Mouse (Mus musculus) forebrain, embryonic 10.5 days (tissue): ENCODE measurements around the gene Pepd. TPM values are rescaled to one million over a fixed set of nuclear protein-coding genes. Genes with fewer than 3 reads are reported as not detected.

Experiments
- DNase-seq: peaks from one replicate; pipeline ENCODE4 v3.0.0-alpha.2; 2017; ENCODE audit warnings: low spot score; ENCODE audit errors: extremely low spot score
- H3K27ac ChIP-seq: fragments of 300-500 bp; sonication (generic); 2 replicates; pipeline ENCODE4 v1.5.1; 2016; ENCODE audit warnings: mild to moderate bottlenecking
- H3K27me3 ChIP-seq: fragments of 300-500 bp; sonication (generic); 2 replicates; pipeline ENCODE4 v1.6.1; 2016; ENCODE audit warnings: mild to moderate bottlenecking; ENCODE audit not compliant: poor library complexity, severe bottlenecking
- H3K36me3 ChIP-seq: fragments of 300-500 bp; sonication (generic); replicated peaks from 2 replicates; pipeline ENCODE4 v1.6.1; 2016; ENCODE audit warnings: mild to moderate bottlenecking, moderate library complexity
- H3K4me1 ChIP-seq: fragments of 300-500 bp; sonication (generic); 2 replicates; pipeline ENCODE4 v1.6.1; 2016
- H3K4me3 ChIP-seq: fragments of 300-500 bp; sonication (generic); 2 replicates; pipeline ENCODE4 v1.5.1; 2016; ENCODE audit warnings: mild to moderate bottlenecking, moderate library complexity
- H3K9me3 ChIP-seq: fragments of 300-500 bp; sonication (generic); 2 replicates; pipeline ENCODE4 v1.6.1; 2016; ENCODE audit warnings: mild to moderate bottlenecking, moderate library complexity
- WGBS: fragments of 180-500 bp; shearing (Covaris S2); methylation state at CpG from one replicate; pipeline ENCODE4 v1.1.7; 2016; 5-methylcytosine and 5-hydroxymethylcytosine counted together
- polyA plus RNA-seq: library from polyadenylated mRNA; unstranded; fragments of >200 nt; fragmentation: Nextera tagmentation; extraction: Ambion mirVana; gene quantifications from 2 replicates; pipeline ENCODE4 v1.2.1, GENCODE M21; 2016

Pepd gene
- polyA plus RNA-seq, 1 experiment from 2014 or later = 78.5 TPM

GRCm38 (mm10) chr7:35026838-35027291, 114.7 kb downstream of the Pepd start:
- DNase-seq = peak; percentile 34
- H3K27me3 ChIP-seq = no peaks in the 10 kb centered on the region
- WGBS = 76% methylated on average over 3 of the region's 3 CpGs
- H3K27ac ChIP-seq = no peak overlapping the region
- no peaks in the 10 kb centered on the region for H3K9me3 ChIP-seq
- peaks cover 19% of the 10 kb centered on the region for H3K36me3 ChIP-seq
- no peak overlapping the region for H3K4me3 ChIP-seq
- no peaks in the 10 kb centered on the region for H3K4me1 ChIP-seq

- Histone ChIP-seq H3K27ac (no peak overlapping the region), H3K4me1 (no peaks in the 10 kb centered on the region), H3K27me3 (no peaks in the 10 kb centered on the region), H3K9me3 (no peaks in the 10 kb centered on the region), H3K36me3 (peaks cover 27% of the 10 kb centered on the region), H3K4me3 (no peak overlapping the region)
- 88% methylated on average over 9 of the region's 9 CpGs for WGBS
- DNase-seq = no peak
Measured at GRCm38 (mm10) chr7:35027801-35028420, 115.7 kb downstream of the Pepd start.

GRCm38 (mm10) chr7:35028559-35028958, 116.4 kb downstream of the Pepd start:
- peaks cover 32% of the 10 kb centered on the region for H3K36me3 ChIP-seq
- 92% methylated on average over 16 of the region's 16 CpGs for WGBS
- no peaks in the 10 kb centered on the region for H3K27me3 ChIP-seq

GRCm38 (mm10) chr7:35029228-35029627, 117.0 kb downstream of the Pepd start:
- DNase-seq = no peak
- Histone ChIP-seq H3K4me3 (no peak overlapping the region), H3K36me3 (peaks cover 33% of the 10 kb centered on the region), H3K27ac (no peak overlapping the region), H3K9me3 (no peaks in the 10 kb centered on the region), H3K4me1 (no peaks in the 10 kb centered on the region), H3K27me3 (no peaks in the 10 kb centered on the region)
- 86% methylated on average over 5 of the region's 5 CpGs for WGBS

More at GRCm38 (mm10) chr7:35028559-35028958, 116.4 kb downstream of the Pepd start:
- no peaks in the 10 kb centered on the region for H3K9me3 ChIP-seq
- no peak overlapping the region for H3K27ac ChIP-seq
- no peaks in the 10 kb centered on the region for H3K4me1 ChIP-seq
- H3K4me3 ChIP-seq = no peak overlapping the region
- no peak for DNase-seq

- H3K9me3 ChIP-seq = no peaks in the 10 kb centered on the region
- H3K36me3 ChIP-seq = peaks cover 37% of the 10 kb centered on the region
- H3K27ac ChIP-seq = no peak overlapping the region
- WGBS = 94% methylated on average over 3 of the region's 3 CpGs
- H3K4me3 ChIP-seq = no peak overlapping the region
- H3K4me1 ChIP-seq = no peaks in the 10 kb centered on the region
- no peaks in the 10 kb centered on the region for H3K27me3 ChIP-seq
- no peak for DNase-seq
Measured at GRCm38 (mm10) chr7:35029648-35030047, 117.5 kb downstream of the Pepd start.

- Histone ChIP-seq H3K4me1 (0 out of 2 replicates have a peak, but pooled peaks cover 4% of the 10 kb centered on the region), H3K27me3 (no peaks in the 10 kb centered on the region), H3K4me3 (no peak overlapping the region), H3K9me3 (no peaks in the 10 kb centered on the region), H3K27ac (no peak overlapping the region), H3K36me3 (peaks cover 46% of the 10 kb centered on the region)
- DNase-seq = no peak
- WGBS = 85% methylated on average over 6 of the region's 6 CpGs
Measured at GRCm38 (mm10) chr7:35030567-35030966, 118.4 kb downstream of the Pepd start.

- Histone ChIP-seq H3K27me3 (no peaks in the 10 kb centered on the region), H3K27ac (no peak overlapping the region), H3K9me3 (no peaks in the 10 kb centered on the region), H3K4me1 (peaks cover 12% of the 10 kb centered on the region), H3K36me3 (peaks cover 72% of the 10 kb centered on the region), H3K4me3 (no peak overlapping the region)
- WGBS = 62% methylated on average over 6 of the region's 6 CpGs
- DNase-seq = no peak
Measured at GRCm38 (mm10) chr7:35035141-35035553, 123.0 kb downstream of the Pepd start.

- Histone ChIP-seq H3K4me3 (no peak overlapping the region), H3K27ac (no peak overlapping the region), H3K9me3 (no peaks in the 10 kb centered on the region), H3K27me3 (no peaks in the 10 kb centered on the region), H3K4me1 (peaks cover 12% of the 10 kb centered on the region), H3K36me3 (peaks cover 74% of the 10 kb centered on the region)
- no peak for DNase-seq
- WGBS = 88% methylated on average over 4 of the region's 4 CpGs
Measured at GRCm38 (mm10) chr7:35035565-35035964, 123.4 kb downstream of the Pepd start.

GRCm38 (mm10) chr7:35036266-35036731, 124.1 kb downstream of the Pepd start:
- H3K27me3 ChIP-seq = no peaks in the 10 kb centered on the region
- H3K9me3 ChIP-seq = no peaks in the 10 kb centered on the region
- H3K27ac ChIP-seq = peak overlapping the region; percentile 3; the same call in 1 of the 2 replicates
- no peak for DNase-seq
- 69% methylated on average over 5 of the region's 5 CpGs for WGBS
- peaks cover 78% of the 10 kb centered on the region for H3K36me3 ChIP-seq
- H3K4me3 ChIP-seq = no peak overlapping the region
- H3K4me1 ChIP-seq = peaks cover 12% of the 10 kb centered on the region

GRCm38 (mm10) chr7:35037408-35037807, 125.2 kb downstream of the Pepd start:
- Histone ChIP-seq H3K27me3 (no peaks in the 10 kb centered on the region), H3K9me3 (no peaks in the 10 kb centered on the region), H3K4me1 (peaks cover 17% of the 10 kb centered on the region), H3K27ac (no peak overlapping the region), H3K36me3 (peaks cover 77% of the 10 kb centered on the region), H3K4me3 (no peak overlapping the region)
- 92% methylated on average over 6 of the region's 6 CpGs for WGBS
- DNase-seq = no peak

- Histone ChIP-seq H3K27ac (no peak overlapping the region), H3K36me3 (peaks cover 84% of the 10 kb centered on the region), H3K27me3 (no peaks in the 10 kb centered on the region), H3K9me3 (no peaks in the 10 kb centered on the region), H3K4me3 (no peak overlapping the region), H3K4me1 (peaks cover 24% of the 10 kb centered on the region)
- 89% methylated on average over 9 of the region's 9 CpGs for WGBS
- DNase-seq = no peak
Measured at GRCm38 (mm10) chr7:35040176-35040972, 128.2 kb downstream of the Pepd start.

GRCm38 (mm10) chr7:35041286-35042208, 129.4 kb downstream of the Pepd start:
- peak overlapping the region; percentile 62; the same call in 1 of the 2 replicates for H3K27ac ChIP-seq
- 86% methylated on average over 2 of the region's 2 CpGs for WGBS

More at GRCm38 (mm10) chr7:35041286-35042208, 129.4 kb downstream of the Pepd start:
- H3K36me3 ChIP-seq = peaks cover 89% of the 10 kb centered on the region
- H3K4me3 ChIP-seq = no peak overlapping the region
- no peaks in the 10 kb centered on the region for H3K9me3 ChIP-seq
- H3K27me3 ChIP-seq = no peaks in the 10 kb centered on the region
- DNase-seq = no peak
- H3K4me1 ChIP-seq = peaks cover 17% of the 10 kb centered on the region
